Mouse (Mus musculus) limb, embryonic 11.5 days (tissue): ENCODE data around the gene Pcdh10. TPM values are rescaled to one million over a fixed set of nuclear protein-coding genes. Genes with fewer than 3 reads are reported as not detected.

ENCODE experiments used
- ATAC-seq: fragments of 200-750 bp; cut with Nextera tagmentation; 2 replicates; pipeline ENCODE4 v1.8.0; 2017; ENCODE audit warnings: low read depth; ENCODE audit not compliant: insufficient number of reproducible peaks, low FRiP score, low TSS enrichment
- DNase-seq: peaks from one replicate; pipeline ENCODE4 v3.0.0-alpha.2; 2015; ENCODE audit warnings: low spot score
- H3K27ac ChIP-seq: fragments of 300-500 bp; sonication (generic); replicated peaks from 2 replicates; pipeline ENCODE4 v1.5.1; 2014; ENCODE audit warnings: low read depth, mild to moderate bottlenecking, low read length
- H3K27me3 ChIP-seq: fragments of 300-500 bp; sonication (generic); 2 replicates; pipeline ENCODE4 v1.6.1; 2014; ENCODE audit warnings: mild to moderate bottlenecking, low read length, mixed read lengths; ENCODE audit not compliant: control insufficient read depth, insufficient read depth
- H3K36me3 ChIP-seq: fragments of 300-500 bp; sonication (generic); 2 replicates; pipeline ENCODE4 v1.6.1; 2014; ENCODE audit warnings: mild to moderate bottlenecking, low read length, moderate library complexity, mixed read lengths; ENCODE audit not compliant: control insufficient read depth, insufficient read depth
- H3K4me1 ChIP-seq: fragments of 300-500 bp; sonication (generic); 2 replicates; pipeline ENCODE4 v1.6.1; 2014; ENCODE audit warnings: low read length, mixed read lengths; ENCODE audit not compliant: control insufficient read depth, insufficient read depth
- H3K4me2 ChIP-seq: fragments of 300-500 bp; sonication (generic); 2 replicates; pipeline ENCODE4 v1.6.1; 2014; ENCODE audit warnings: low read depth, mild to moderate bottlenecking, moderate library complexity; ENCODE audit not compliant: severe bottlenecking
- H3K4me3 ChIP-seq: fragments of 300-500 bp; sonication (generic); 2 replicates; pipeline ENCODE4 v1.5.1; 2014; ENCODE audit warnings: low read depth, low read length
- H3K9ac ChIP-seq: fragments of 300-500 bp; sonication (generic); 2 replicates; pipeline ENCODE4 v1.6.1; 2014; ENCODE audit warnings: mild to moderate bottlenecking, low read length
- H3K9me3 ChIP-seq: fragments of 300-500 bp; sonication (generic); 2 replicates; pipeline ENCODE4 v1.6.1; 2016; ENCODE audit warnings: low read length; ENCODE audit not compliant: control insufficient read depth
- WGBS: fragments of 180-500 bp; shearing (Covaris S2); extraction: QIAGEN DNeasy Blood & Tissue Kit; methylation state at CpG from one replicate; pipeline ENCODE4 v1.1.7; 2014; 5-methylcytosine and 5-hydroxymethylcytosine counted together
- polyA plus RNA-seq: library from polyadenylated mRNA; unstranded; fragments of >200 nt; fragmentation: Nextera tagmentation; extraction: Ambion mirVana; gene quantifications from 2 replicates; pipeline ENCODE4 v1.2.1, GENCODE M21; 2014

Gene Pcdh10
- polyA plus RNA-seq, 1 experiment from 2014 or later: 7.2 TPM

GRCm38 (mm10) chr3:45379972-45380761, 2.0 kb downstream of the Pcdh10 start:
- under 1% methylated on average over 55 of the region's 55 CpGs for WGBS
- Histone ChIP-seq H3K9ac (peak overlapping the region; percentile 18), H3K4me3 (peak overlapping the region; percentile 57), H3K27me3 (peaks cover 27% of the 10 kb centered on the region), H3K36me3 (no peaks in the 10 kb centered on the region), H3K9me3 (no peaks in the 10 kb centered on the region; the same call in 1 of the 2 replicates), H3K27ac (no peak overlapping the region), H3K4me2 (peak overlapping the region; percentile 92), H3K4me1 (0 out of 2 replicates have a peak, but pooled peaks cover 4% of the 10 kb centered on the region)
- no peak for ATAC-seq
- peak; percentile 63 for DNase-seq

- Histone ChIP-seq H3K9me3 (no peaks in the 10 kb centered on the region; the same call in 1 of the 2 replicates), H3K27ac (no peak overlapping the region), H3K4me1 (0 out of 2 replicates have a peak, but pooled peaks cover 4% of the 10 kb centered on the region), H3K4me3 (peak overlapping the region; percentile 57), H3K4me2 (peak overlapping the region; percentile 92), H3K9ac (peak overlapping the region; percentile 32), H3K36me3 (no peaks in the 10 kb centered on the region), H3K27me3 (peaks cover 27% of the 10 kb centered on the region)
- DNase-seq: peak; percentile 61
- WGBS: under 1% methylated on average over 82 of the region's 82 CpGs
- ATAC-seq: peak; percentile 11; the same call in 1 of the 2 replicates
Measured at GRCm38 (mm10) chr3:45380811-45381761, 2.9 kb downstream of the Pcdh10 start.

GRCm38 (mm10) chr3:45382032-45382755, 4.0 kb downstream of the Pcdh10 start:
- H3K9ac ChIP-seq: no peak overlapping the region
- ATAC-seq (no peak), DNase-seq (no peak)
- no peak overlapping the region for H3K27ac ChIP-seq
- H3K4me3 ChIP-seq: peak overlapping the region; percentile 57
- H3K4me2 ChIP-seq: peak overlapping the region; percentile 92
- peaks cover 27% of the 10 kb centered on the region for H3K27me3 ChIP-seq
- WGBS: 25% methylated on average over 4 of the region's 4 CpGs
- no peaks in the 10 kb centered on the region for H3K36me3 ChIP-seq
- H3K9me3 ChIP-seq: no peaks in the 10 kb centered on the region; the same call in 1 of the 2 replicates
- 0 out of 2 replicates have a peak, but pooled peaks cover 4% of the 10 kb centered on the region for H3K4me1 ChIP-seq

- Histone ChIP-seq H3K4me1 (0 out of 2 replicates have a peak, but pooled peaks cover 4% of the 10 kb centered on the region), H3K9me3 (no peaks in the 10 kb centered on the region; the same call in 1 of the 2 replicates), H3K4me2 (no peak overlapping the region), H3K4me3 (no peak overlapping the region), H3K36me3 (no peaks in the 10 kb centered on the region), H3K27ac (no peak overlapping the region), H3K27me3 (peaks cover 24% of the 10 kb centered on the region), H3K9ac (no peak overlapping the region)
- no peak for ATAC-seq
- WGBS: 65% methylated on average over 2 of the region's 2 CpGs
- DNase-seq: no peak
Measured at GRCm38 (mm10) chr3:45383831-45384230, 5.6 kb downstream of the Pcdh10 start.

GRCm38 (mm10) chr3:45385028-45385427, 6.8 kb downstream of the Pcdh10 start:
- Histone ChIP-seq H3K9ac (no peak overlapping the region), H3K27me3 (peaks cover 16% of the 10 kb centered on the region), H3K4me1 (0 out of 2 replicates have a peak, but pooled peaks cover 1% of the 10 kb centered on the region), H3K27ac (no peak overlapping the region), H3K4me2 (no peak overlapping the region), H3K4me3 (no peak overlapping the region), H3K9me3 (no peaks in the 10 kb centered on the region; the same call in 1 of the 2 replicates), H3K36me3 (no peaks in the 10 kb centered on the region)
- DNase-seq (no peak), ATAC-seq (no peak)
- 68% methylated on average over 3 of the region's 3 CpGs for WGBS

- DNase-seq (no peak), ATAC-seq (no peak)
- 62% methylated on average over 2 of the region's 2 CpGs for WGBS
- Histone ChIP-seq H3K27me3 (peaks cover 14% of the 10 kb centered on the region), H3K36me3 (no peaks in the 10 kb centered on the region), H3K4me3 (no peak overlapping the region), H3K4me2 (no peak overlapping the region), H3K4me1 (no peaks in the 10 kb centered on the region), H3K9ac (no peak overlapping the region), H3K27ac (no peak overlapping the region), H3K9me3 (no peaks in the 10 kb centered on the region; the same call in 1 of the 2 replicates)
Measured at GRCm38 (mm10) chr3:45385451-45385850, 7.3 kb downstream of the Pcdh10 start.

GRCm38 (mm10) chr3:45386512-45386911, 8.3 kb downstream of the Pcdh10 start:
- no peak for DNase-seq
- 76% methylated on average over 2 of the region's 2 CpGs for WGBS
- H3K4me3 ChIP-seq: no peak overlapping the region
- no peak overlapping the region for H3K4me2 ChIP-seq
- H3K9me3 ChIP-seq: no peaks in the 10 kb centered on the region
- H3K4me1 ChIP-seq: no peaks in the 10 kb centered on the region
- H3K36me3 ChIP-seq: no peaks in the 10 kb centered on the region
- H3K27ac ChIP-seq: no peak overlapping the region
- peaks cover 5% of the 10 kb centered on the region for H3K27me3 ChIP-seq
- H3K9ac ChIP-seq: no peak overlapping the region
- ATAC-seq: no peak
